ENCODE assay signal across 21 mouse cellular contexts in genomic region chr17:5655536-5655935, GRCm38 (mm10).
"Had no signal": no experiment of that assay in that cellular context is flagged by ENCODE, and none has a peak within 500 bp of the region (broad histone marks: within the 10 kb centered on the region; RNA-seq: fewer than 3 reads in every experiment).

No protein-coding gene starts in this region.

- H3K4me1 ChIP-seq: lung, embryonic 15.5 days; midbrain, embryonic 15.5 days had no signal

- H3K27me3 ChIP-seq: lung, embryonic 15.5 days; midbrain, embryonic 15.5 days; neural tube, embryonic 13.5 days; neural tube, embryonic 15.5 days had no signal

- DNase-seq: lung, adult 2 months; lung, postnatal 14 days; lung, postnatal 36 days; retina, postnatal 1 day; right cerebral cortex, adult 18-20 months; right cerebral cortex, postnatal 25 days; right cerebral cortex, postnatal 4 days; spleen, adult 18-20 months; thymus, adult 18-20 months; thymus, postnatal 14 days; thymus, postnatal 36 days had no signal

- H3K9me3 ChIP-seq: lung, embryonic 15.5 days; megakaryocyte, embryonic 14.5 days; midbrain, embryonic 13.5 days; midbrain, embryonic 15.5 days; neural tube, embryonic 13.5 days; neural tube, embryonic 15.5 days had no signal

- H3K36me3 ChIP-seq: lung, embryonic 15.5 days; midbrain, embryonic 13.5 days; midbrain, embryonic 15.5 days; neural tube, embryonic 13.5 days; neural tube, embryonic 15.5 days had no signal

- H3K4me3 ChIP-seq: lung, embryonic 15.5 days; midbrain, embryonic 13.5 days; midbrain, embryonic 15.5 days; myocyte; neural tube, embryonic 13.5 days; neural tube, embryonic 15.5 days had no signal

- H3K27ac ChIP-seq: lung, embryonic 15.5 days; macrophage; midbrain, embryonic 13.5 days; midbrain, embryonic 15.5 days; neural tube, embryonic 13.5 days; neural tube, embryonic 15.5 days had no signal

- ATAC-seq: lung, postnatal 0 days; midbrain, embryonic 13.5 days; midbrain, embryonic 15.5 days had no signal

- H3K9ac ChIP-seq: lung, embryonic 15.5 days; midbrain, embryonic 13.5 days; midbrain, embryonic 15.5 days; neural tube, embryonic 13.5 days; neural tube, embryonic 15.5 days had no signal

- H3K4me2 ChIP-seq: lung, embryonic 15.5 days; midbrain, embryonic 11.5 days; midbrain, embryonic 13.5 days; midbrain, embryonic 15.5 days; neural tube, embryonic 13.5 days; neural tube, embryonic 15.5 days had no signal
